Mouse (Mus musculus) heart, adult 2 months (tissue): ENCODE measurements at regions not wholly inside any gene's neighbourhood (a gene's known extent, or its start where the extent isn't known, plus 50 kb on each side); places are given as distances from the start of the nearest gene placed in this dataset.

Experiments used
- CTCF ChIP-seq: fragments of 200-600 bp; IDR thresholded peaks from 2 replicates; pipeline ENCODE4 v1.8.1; 2022; ENCODE audit warnings: antibody characterized with exemption, mild to moderate bottlenecking, moderate library complexity
- EP300 ChIP-seq: fragments of 200-500 bp; IDR thresholded peaks from 2 replicates; pipeline ENCODE4 v1.6.1; 2011; ENCODE audit warnings: low read depth, low read length, control low read depth; ENCODE audit not compliant: insufficient read depth
- POLR2A ChIP-seq: fragments of 200-500 bp; IDR thresholded peaks from 2 replicates; pipeline ENCODE4 v1.6.1; 2011; ENCODE audit warnings: mild to moderate bottlenecking, low read depth, low read length, control low read depth; ENCODE audit not compliant: insufficient read depth

DNA sequence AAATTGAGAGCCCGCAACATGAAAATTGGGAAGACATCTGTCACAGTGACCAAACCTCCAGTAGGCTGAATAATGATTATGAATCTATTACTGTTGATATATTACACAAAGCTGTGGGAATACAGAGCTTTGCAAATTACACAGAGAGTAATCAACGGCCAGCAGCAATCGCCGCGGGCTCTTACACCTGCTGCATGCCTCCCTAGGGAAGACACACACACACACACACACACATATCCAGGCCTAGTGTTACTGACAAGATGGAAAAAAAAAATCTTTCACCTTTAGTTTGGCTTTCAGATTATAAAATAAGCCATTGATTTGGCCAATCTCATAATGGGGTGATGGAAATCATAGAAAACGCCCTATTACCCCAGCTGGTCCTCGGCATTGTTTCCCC, 327.4 kb downstream of the Btg1 start:
- TF ChIP-seq CTCF (no peak), POLR2A (no peak), EP300 (no peak)
